Mouse (Mus musculus): ENCODE results near the gene Zfp93.
A peak's percentile ranks its signal among the peaks of the same experiment; 100 is the strongest.
"Not testable (repeated sequence)": the region's sequence is repeated elsewhere in the genome, so short reads cannot be mapped to it uniquely, and the experiment has no call there.

Gene Zfp93

DNA sequence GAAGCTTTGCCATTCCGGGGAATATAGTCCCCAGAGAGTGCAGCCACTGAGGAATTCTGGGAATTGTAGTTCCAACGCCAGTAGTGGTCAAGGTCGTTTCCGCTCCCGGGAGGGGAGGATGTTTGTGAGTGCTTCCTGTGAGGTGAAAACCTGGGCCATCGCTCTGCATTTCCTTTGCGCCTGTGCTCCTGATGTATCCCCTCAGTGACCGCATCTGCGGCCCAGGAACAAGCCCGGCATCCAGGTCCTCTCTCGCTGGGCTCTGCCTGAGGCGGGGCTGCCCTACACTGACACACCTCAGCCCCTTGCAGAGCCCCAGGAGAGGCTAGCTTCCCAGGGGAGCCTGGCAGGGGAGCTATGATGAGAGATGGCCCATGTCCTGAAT, at the start of gene Zfp93:
TSS of gene Zfp93 (plus strand) at position 133 of the 385 bp plus-strand sequence.
- peak; percentile 89 for DNase-seq

DNA sequence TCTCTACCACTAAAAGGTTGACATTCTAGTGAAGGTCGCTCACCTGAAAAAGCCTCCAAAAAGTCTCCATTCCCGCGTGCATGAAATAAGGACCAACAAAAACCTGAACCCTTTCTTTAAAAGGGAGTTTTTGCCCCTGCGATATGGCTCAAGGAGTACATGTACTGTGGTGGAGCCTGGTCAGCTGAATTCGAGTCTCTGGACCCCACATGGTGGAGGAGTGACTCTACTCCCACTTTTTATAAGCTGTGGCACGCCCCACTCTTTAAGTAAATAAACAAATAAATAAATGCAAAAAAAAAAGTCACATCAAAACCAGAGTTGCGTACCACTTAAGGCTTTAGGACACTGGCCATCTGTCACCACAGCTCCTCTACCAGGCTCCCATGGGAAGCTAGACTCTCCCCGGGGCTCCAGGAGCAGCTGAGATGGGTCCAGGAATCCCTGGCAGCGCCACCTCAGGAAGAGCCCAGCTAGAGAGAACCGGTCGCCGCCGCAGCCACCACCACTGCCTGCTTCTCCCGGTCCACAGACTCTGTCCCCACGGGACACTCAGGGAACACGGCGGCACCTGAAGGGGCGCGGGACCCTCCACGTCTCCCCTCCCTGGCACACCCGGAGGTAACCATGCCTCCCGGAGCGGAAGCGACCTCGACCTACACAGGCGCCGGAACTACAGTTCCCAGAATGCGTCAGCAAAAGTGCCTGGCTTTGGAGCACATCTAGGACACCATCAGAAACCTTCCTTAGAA, 33.0 kb upstream of the Zfp93 start, which contains the start of gene Zfp109:
TSS of gene Zfp109 (minus strand) at position 521 of the 752 bp plus-strand sequence.
- DNase-seq: peak; percentile 75

DNA sequence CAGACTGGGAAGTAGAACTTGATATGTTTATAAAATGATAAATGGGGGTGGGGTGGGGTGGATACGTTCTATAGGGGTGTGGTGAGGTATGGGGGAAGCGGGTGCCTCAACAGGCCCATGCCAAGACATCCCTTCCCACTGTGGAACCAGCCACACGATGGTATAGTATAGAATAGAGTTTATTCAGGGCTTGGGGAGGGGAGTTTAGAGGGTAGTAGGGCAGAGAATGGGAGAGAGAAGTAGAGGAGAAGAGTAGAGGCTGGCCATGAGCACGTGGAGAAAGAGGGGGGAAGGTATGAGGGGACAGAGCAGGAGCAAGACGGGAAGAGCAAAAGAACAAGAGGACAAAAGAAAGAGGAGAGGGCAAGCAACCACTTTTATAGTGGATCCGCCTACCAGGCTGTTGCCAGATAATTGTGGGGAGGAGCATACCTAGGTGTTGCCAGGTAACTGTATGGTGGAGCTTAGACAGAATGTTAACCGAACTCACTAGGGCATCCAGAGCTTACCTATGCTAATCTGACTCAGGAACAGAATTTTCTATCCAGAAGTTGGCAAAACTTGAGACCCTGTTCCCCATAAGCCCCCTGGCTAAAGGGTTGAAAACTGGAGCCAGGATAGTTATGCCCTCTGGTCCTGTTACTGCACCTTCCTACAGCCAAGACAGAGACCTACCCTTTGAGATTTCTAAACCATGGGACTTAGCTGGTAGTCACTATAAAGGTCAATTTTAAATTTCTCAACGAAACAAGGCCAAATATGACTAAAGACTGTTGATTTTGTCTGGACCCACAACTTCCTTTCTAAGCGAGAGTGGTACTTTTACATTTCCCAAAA, 16.2 kb upstream of the Zfp93 start:
- DNase-seq: peak; percentile 56

DNA sequence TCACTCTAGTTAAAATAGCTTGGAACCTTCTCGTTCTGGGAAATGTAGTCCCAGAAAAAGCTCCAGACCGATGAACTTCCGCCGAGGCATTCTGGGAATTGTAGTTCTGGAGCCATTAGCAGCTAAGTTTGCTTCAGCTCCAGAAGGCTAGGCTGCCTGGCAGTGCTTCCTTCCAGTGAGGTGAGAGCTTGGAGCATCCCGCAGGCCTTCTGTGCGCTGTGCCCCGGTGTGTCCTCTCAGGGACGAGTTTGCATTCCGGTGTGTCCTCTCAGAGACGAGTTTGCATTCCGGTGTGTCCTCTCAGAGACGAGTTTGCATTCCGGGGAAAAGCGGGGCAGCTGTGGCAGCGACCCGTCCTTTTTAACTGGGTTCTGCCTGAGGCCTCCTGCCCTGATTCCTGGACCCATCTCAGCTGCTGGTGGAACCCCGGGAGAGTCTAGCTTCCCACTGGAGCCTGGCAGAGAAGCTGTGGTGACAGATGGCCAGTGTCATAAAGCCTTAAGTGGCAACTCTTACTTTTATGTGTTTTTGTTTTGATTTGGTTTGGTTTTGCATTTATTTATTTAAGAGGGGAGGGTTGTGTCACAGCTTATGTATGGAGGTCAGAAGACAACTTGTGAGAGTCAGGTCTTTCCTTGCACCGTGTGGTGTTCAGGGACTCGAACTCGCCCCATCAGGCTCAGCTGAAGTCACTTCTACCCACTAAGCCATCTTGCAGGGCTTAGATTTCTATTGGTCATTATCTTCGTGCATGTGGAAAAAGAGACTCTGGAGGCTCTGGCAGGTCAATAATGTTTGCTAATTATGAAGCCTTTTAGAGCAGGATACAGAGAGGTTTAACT, 15.4 kb upstream of the Zfp93 start, which contains the start of gene Zfp108:
TSS of gene Zfp108 (plus strand) at position 162 of the 842 bp plus-strand sequence.
- DNase-seq: peak; percentile 92

DNA sequence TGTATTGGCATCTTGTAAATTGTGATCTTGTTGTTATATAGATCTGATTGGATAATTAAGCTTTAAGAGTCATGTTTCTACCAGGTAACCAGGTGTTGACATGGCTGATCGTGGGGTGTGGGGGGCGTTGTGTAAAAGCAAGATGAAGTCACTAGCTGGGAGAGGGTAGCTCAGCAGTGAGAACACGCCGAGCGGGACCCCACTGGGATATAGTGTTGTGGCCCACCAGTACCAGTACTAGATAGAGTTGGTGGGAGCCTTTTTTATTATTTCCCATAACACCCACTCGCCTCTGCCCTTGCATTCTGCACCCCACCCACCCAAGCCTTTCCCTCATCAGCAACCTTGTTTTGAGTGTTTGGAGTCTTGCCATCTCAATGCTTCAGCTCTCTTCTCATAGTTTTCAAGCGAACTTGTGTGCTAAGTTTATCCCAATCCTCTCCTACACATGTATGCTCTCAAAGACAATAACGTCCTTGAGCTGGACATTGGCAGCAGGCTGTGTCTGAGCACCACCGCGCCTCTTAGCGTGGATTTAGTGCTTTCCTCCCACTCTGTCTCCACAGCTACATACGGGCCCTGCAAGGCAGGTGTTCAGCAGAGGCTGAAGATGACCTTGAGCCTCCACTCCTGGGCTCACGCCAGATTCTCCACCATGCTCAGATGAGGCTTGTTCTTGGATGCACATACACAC, 10.8 kb upstream of the Zfp93 start:
- no peak for DNase-seq

DNA sequence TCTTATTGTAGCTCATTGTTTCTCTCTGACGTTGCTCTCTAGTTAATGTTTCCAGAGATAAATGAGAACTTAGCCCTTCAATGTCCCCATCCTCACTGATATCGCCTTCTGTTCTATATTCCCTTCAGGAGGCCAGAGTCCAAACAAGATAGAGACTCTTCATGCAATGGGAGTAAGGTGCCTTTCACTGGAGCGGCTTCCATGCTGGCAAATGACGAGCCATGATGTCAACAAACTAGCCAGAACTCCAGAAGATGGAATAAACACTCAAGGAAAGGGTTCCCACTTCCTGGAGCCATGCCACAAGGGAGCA, 10.3 kb upstream of the Zfp93 start:
- DNase-seq: no peak

DNA sequence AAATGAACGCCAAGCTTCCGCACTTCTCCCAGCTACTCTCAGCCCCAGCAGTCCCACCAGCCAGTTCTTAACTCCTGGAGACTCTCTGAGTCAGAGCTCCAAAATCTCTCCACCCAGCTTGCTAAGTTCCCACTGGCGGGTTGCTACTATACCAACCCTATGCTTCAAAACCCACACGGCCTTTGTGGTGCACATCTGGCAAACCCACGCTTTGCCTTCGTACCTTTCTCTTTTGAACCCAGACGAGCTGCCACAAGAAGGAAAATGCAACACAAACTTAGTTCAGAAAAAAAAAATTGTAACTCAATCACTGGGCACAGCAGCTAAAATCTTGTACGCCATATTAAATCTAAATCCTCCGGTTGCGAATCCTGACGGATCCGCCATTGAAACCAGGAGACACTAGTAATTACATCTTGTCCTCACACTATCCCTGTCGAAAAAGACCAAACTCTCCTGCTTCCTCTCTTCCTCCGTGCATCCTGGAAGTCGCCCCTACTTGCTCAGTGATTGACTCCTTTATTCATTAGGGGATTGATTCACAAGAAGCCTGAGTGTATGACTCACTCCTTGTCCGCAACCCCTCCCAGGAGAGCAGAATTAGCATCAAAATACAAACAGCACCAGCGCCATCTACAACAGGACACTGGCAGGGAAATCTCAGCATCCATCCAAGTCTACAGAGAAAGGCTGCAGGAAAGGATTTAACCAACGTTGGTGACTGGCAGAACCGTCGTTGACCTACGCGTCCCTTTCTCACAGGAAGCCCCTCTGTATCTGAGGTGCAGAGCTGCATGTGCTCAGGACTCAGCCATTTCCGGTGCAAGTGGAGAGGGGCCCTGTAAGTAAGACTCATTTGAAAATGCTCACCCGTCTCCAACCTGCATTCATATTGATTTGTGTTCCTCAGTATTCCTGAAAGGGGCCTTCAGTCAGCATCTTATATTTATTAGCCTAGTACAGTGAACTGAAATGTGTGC, 1.8 kb upstream of the Zfp93 start:
- no peak for DNase-seq

DNA sequence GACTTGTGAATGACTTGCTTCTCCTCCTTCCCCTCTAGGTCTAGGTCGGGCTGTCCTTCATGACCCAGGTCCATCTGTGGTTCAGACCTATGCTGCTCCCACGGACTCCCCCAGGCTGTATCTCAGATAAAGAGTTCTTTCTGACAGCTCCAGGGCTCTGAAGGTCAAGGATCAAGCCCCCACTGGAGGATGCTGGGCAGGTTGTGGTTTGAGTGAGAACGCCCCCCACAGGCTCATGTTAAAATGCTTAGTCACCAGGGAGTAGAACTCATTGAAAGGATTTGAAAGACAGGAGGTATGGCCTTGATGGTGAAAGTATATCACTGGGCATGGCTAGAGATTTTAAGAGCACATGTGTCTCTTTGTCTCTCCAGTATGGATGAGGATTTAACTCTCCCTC, 964 bp upstream of the Zfp93 start:
- DNase-seq: no peak

DNA sequence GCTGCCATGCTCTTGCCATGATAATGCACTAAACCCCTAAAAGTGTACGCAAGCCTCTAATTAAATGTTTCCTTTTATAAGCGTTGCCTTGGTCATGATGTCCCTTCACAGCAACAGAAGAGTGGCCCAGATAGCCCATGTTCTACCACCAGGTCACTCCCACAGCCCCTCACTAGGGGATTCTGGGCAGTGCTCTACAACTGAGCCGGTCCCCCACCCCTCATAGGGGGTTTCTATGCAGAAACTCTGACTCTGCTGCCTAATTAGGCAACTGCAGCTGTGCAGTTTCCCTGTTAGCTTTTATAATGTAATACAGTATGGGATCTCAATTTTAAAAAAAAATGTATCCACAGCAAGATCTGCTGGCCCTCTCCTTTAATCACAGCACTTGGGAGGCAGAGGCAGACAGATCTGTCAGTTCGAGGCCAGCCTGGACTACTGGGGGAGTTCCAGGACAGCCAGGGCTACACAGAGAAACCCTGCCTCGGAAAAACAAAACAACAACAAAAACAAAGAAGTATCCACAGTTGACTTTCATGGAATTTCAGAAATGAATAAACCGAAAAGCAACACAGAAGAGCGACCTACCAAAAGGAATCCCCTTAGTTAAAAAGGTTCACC, 443 bp upstream of the Zfp93 start:
- no peak for DNase-seq

DNA sequence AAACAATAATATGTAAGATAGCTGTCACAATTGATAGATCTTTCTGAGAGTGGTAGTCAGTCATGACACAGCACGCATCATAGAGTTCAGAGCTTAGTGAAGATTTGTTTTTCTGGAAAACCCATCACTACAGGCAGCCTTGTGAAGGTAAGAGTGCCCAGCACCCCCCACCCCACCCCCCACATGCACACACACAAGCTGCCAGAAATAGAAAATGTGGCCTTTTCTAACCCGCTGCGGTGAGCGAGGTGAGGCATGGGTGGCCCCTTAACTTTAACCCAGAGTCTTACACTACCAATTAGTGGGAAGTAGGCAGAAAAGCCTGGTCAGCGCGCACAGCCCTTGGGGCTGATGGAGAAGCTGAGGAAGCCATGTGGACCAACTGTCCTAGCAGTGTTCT, 971 bp downstream of the Zfp93 start:
- no peak for DNase-seq

DNA sequence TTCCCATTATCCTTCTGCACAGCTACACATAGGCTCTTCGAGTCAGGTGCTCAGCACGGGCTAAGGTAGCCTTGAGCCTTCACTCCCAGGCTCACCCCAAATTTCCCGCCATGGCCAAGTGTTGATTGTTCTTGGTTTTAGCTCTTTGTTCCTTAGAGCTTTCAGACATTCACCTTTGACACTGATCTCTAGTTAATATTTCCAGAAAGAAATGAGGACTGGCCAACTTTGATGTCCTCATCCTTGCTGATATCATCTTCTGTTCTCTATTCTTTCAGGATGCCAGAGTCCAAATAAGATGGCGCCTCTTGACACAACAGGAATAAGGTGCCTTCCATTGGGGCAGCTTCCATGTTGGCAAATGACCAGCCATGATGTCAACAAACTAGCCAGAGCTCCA, 4.2 kb downstream of the Zfp93 start:
- no peak for DNase-seq

DNA sequence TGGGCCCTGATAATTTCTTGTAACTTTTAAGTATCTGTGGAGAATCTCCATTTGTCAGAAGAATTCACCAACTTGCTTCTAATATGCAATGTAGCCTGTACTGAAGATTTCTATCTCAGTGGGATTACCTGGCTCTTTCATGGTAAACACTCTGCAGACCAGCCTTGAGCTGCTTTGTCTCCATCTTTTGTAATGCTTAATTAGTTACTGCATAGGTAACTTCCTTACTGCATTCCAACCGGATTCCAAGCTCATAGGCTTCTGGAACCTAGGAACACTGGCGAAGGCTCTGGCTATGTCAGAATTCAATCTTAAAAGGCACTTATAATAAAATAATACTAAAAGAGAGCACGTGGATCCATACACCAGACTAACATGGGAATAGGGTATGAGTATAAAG, 8.6 kb downstream of the Zfp93 start:
- DNase-seq: not testable (repeated sequence)

DNA sequence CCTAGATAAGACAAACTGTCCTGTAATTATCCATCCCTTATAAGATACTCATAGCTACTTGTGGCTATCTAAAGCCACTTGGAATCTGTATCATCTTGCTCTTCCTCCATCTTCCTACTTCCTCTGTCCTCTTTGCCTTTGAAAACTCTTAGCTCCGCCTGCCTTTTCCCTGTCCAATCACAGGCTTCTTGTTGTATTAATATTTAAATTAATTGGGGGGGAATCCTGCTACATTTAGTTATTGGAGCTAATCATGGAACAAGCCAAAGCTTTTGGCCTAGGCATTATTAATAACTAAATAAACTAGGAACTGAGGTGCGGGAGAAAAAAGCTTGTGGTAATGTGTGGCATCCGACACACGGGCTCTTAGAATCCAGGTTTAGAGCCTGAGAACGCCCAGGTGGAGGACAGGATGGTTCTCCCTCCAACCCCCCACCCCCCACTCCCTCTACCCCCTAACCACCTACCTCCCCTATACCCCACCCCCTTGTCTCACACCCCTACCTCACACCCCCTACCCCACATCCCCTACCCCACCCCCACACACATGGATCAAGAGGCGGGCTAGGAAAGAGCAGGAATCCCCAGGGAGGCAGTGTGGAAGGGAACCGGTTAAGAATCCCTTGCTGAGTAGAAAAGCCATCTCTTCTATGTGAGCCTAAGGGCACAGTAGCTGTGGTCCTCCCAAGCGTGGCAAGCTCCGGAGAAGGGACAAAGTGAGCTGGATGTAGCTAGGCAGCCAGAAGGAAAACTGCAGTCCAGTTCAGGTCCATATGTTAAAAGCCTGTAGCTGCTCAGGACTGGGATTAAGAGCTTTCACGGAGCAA, 10.0 kb downstream of the Zfp93 start:
- DNase-seq: no peak

DNA sequence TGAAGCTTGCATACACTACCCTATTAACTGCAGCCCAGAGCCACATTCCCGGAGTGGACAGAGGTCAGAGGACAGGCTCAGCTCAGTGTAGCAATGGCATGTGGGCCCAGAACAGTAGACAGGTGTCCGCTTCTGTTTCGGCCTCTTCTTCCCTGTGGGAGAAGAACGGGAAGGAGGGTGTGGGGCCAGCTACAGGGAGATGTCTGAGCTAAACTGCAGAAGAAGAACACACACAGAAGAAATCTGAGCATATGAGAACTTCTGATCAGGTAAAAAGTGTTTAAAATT, 10.6 kb downstream of the Zfp93 start:
- no peak for DNase-seq

DNA sequence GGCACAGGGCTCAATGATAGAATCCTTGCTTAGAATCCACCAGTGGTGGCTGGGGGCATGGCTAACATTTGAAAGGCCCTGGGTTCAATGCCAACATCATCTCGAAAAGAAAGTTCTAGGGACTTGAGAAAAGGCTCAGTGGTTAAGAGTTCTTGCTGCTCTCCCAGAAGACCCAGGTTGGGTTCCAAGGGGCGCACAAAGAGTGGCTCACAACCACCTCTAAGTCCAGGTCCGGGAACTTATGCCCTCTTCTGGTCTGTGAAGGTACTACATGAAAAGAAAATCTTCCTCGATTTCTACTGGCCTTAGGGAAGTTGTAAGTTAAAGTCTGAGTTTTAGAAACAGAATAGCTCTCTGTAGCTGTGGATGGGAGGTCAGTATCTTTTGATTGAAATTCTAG, 15.9 kb downstream of the Zfp93 start:
- no peak for DNase-seq

DNA sequence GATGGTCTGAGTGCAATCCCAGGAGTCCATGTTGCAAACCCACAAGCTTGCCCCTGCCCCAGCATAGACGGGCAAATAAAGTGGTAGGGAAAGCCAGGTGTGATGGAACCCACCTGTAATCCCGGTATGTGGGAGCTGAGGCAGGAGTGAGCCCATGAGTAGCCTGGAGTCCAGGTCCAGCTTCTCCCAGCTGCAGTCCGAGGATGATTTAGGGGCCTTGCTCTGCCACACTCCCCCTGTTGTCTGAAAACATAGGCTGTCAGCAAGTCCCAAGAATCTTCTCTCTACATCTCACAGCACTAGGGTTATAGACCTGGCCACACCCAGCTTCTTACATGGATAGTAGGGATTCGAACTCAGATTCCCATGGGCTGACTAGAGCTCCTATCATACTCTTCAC, 16.7 kb downstream of the Zfp93 start:
- DNase-seq: no peak

DNA sequence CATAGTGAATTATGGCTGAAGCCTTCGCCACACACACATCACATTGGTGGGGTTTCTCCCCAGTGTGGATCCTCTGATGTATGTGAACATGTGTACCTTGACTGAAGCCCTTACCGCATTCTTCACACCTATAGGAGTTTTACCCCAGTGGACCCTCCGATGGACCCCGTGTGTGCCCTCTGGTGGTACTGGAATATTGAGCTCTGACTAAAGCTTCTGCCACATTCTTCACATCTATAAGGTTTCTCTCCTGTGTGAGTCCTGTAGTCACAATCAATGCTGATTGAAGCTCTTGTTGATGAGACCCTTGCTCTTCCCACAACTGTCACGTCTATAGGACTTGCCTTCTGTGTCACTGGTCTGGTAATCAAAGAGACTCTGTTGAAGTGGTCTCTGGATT, 17.4 kb downstream of the Zfp93 start:
- DNase-seq: no peak

DNA sequence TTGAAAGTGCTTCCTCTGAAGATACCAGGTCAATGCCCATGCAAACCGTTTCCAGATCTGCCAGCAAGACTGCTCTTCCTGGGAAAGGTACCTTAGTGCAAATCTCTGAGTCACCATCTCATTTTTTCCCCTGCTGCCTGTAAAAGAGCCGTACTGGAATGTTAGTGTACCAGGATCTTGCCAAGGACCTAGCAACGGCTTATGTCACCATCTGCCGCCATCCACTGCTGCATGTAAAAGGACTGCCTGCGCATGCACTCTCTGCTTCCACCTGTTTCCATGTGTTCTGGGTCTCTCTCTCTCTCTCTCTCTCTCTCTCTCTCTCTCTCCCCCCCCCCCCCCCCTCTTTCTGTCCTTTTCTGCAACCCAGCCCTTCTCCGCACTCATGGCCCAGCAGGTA, 18.3 kb downstream of the Zfp93 start:
- no peak for DNase-seq

DNA sequence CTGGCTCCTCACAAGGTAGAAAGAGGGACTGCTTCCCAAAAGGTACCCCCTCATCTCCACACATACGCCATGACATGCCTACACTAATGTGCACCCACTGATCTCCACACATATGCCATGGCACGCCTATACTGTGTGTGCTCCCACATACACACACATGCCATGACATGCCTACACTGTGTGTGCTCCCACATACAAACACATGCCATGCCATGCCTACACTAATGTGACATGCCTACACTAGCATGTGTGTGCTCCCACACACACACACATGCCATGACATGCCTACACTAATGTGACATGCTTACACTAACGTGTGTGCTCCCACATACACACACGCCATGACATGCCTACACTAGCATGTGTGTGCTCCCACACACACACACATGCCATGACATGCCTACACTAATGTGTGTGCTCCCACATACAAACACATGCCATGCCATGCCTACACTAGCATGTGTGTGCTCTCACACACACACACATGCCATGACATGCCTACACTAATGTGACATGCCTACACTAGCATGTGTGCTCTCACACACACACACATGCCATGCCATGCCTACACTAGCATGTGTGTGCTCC, 20.0 kb downstream of the Zfp93 start:
- DNase-seq: no peak
